Mouse (Mus musculus) lung, embryonic 16.5 days (tissue): ENCODE results near the gene Rtn4r. TPM values are rescaled to one million over a fixed set of nuclear protein-coding genes. Genes with fewer than 3 reads are reported as not detected.

Experiments used
- ATAC-seq: fragments of 200-750 bp; cut with Nextera tagmentation; 2 replicates; pipeline ENCODE4 v1.8.0; 2017; ENCODE audit warnings: low read depth, mild to moderate bottlenecking, moderate library complexity
- H3K27ac ChIP-seq: fragments of 300-500 bp; sonication (generic); 2 replicates; pipeline ENCODE4 v1.5.1; 2014; ENCODE audit warnings: mild to moderate bottlenecking, control low read depth, low read length
- H3K27me3 ChIP-seq: fragments of 300-500 bp; sonication (generic); 2 replicates; pipeline ENCODE4 v1.6.1; 2014; ENCODE audit warnings: low read depth, low read length, mixed read lengths; ENCODE audit not compliant: control insufficient read depth, insufficient read depth
- H3K36me3 ChIP-seq: fragments of 300-500 bp; sonication (generic); 2 replicates; pipeline ENCODE4 v1.6.1; 2014; ENCODE audit warnings: low read length; ENCODE audit not compliant: control insufficient read depth, insufficient read depth
- H3K4me1 ChIP-seq: fragments of 300-500 bp; sonication (generic); replicated peaks from 2 replicates; pipeline ENCODE4 v1.6.1; 2014; ENCODE audit warnings: low read length, mixed read lengths; ENCODE audit not compliant: control insufficient read depth, insufficient read depth
- H3K4me2 ChIP-seq: fragments of 300-500 bp; sonication (generic); 2 replicates; pipeline ENCODE4 v1.6.1; 2014; ENCODE audit warnings: low read depth, low read length, control low read depth
- H3K4me3 ChIP-seq: fragments of 300-500 bp; sonication (generic); 2 replicates; pipeline ENCODE4 v1.5.1; 2014; ENCODE audit warnings: mild to moderate bottlenecking, low read length, control low read depth
- H3K9ac ChIP-seq: fragments of 300-500 bp; sonication (generic); 2 replicates; pipeline ENCODE4 v1.6.1; 2014; ENCODE audit warnings: low read length, control low read depth
- H3K9me3 ChIP-seq: fragments of 300-500 bp; sonication (generic); 2 replicates; pipeline ENCODE4 v1.6.1; 2016; ENCODE audit warnings: low read length; ENCODE audit not compliant: control insufficient read depth
- WGBS: fragments of 180-500 bp; shearing (Covaris S2); extraction: QIAGEN DNeasy Blood & Tissue Kit; methylation state at CpG from one replicate; pipeline ENCODE4 v1.1.7; 2014; 5-methylcytosine and 5-hydroxymethylcytosine counted together
- polyA plus RNA-seq: library from polyadenylated mRNA; unstranded; fragments of >200 nt; fragmentation: Nextera tagmentation; extraction: Ambion mirVana; gene quantifications from 2 replicates; pipeline ENCODE4 v1.2.1, GENCODE M21; 2015

Gene Rtn4r
- polyA plus RNA-seq, 1 experiment from 2014 or later, result 0.35 TPM

- whole genome bisulfite sequencing, result 32% methylated on average over 5 of the region's 5 CpGs
- 0 out of 2 replicates have a peak overlapping the region, but pooled peaks have one; percentile 26 for H3K9ac ChIP-seq
- no peaks in the 10 kb centered on the region for H3K36me3 ChIP-seq
- no peak overlapping the region for H3K4me3 ChIP-seq
- H3K9me3 ChIP-seq, result peaks cover 7% of the 10 kb centered on the region
- no peak for ATAC-seq
- H3K4me2 ChIP-seq, result no peak overlapping the region
- no peak overlapping the region for H3K27ac ChIP-seq
- 0 out of 2 replicates have a peak, but pooled peaks cover 2% of the 10 kb centered on the region for H3K4me1 ChIP-seq
- no peaks in the 10 kb centered on the region for H3K27me3 ChIP-seq
Observed at GRCm38 (mm10) chr16:18096348-18096747, 31.1 kb upstream of the Rtn4r start.

GRCm38 (mm10) chr16:18102816-18103215 lies 24.6 kb upstream of the Rtn4r start:
- no peaks in the 10 kb centered on the region for H3K36me3 ChIP-seq
- H3K4me2 ChIP-seq, result no peak overlapping the region
- H3K4me3 ChIP-seq, result no peak overlapping the region
- H3K9me3 ChIP-seq, result no peaks in the 10 kb centered on the region
- 72% methylated on average over 4 of the region's 4 CpGs for WGBS
- H3K27ac ChIP-seq, result no peak overlapping the region
- no peak for ATAC-seq
- H3K4me1 ChIP-seq, result no peaks in the 10 kb centered on the region
- no peak overlapping the region for H3K9ac ChIP-seq
- H3K27me3 ChIP-seq, result no peaks in the 10 kb centered on the region

GRCm38 (mm10) chr16:18103366-18103765 lies 24.1 kb upstream of the Rtn4r start:
- Histone ChIP-seq H3K9me3 (no peaks in the 10 kb centered on the region), H3K4me2 (no peak overlapping the region), H3K9ac (no peak overlapping the region), H3K4me3 (no peak overlapping the region), H3K27ac (no peak overlapping the region), H3K4me1 (no peaks in the 10 kb centered on the region), H3K27me3 (no peaks in the 10 kb centered on the region), H3K36me3 (no peaks in the 10 kb centered on the region)
- 71% methylated on average over 1 of the region's 1 CpGs for WGBS
- ATAC-seq, result no peak

GRCm38 (mm10) chr16:18103808-18104207 lies 23.6 kb upstream of the Rtn4r start:
- WGBS, result 34% methylated on average over 6 of the region's 6 CpGs
- Histone ChIP-seq H3K27ac (no peak overlapping the region), H3K9me3 (no peaks in the 10 kb centered on the region), H3K27me3 (no peaks in the 10 kb centered on the region), H3K4me1 (no peaks in the 10 kb centered on the region), H3K4me3 (no peak overlapping the region), H3K36me3 (no peaks in the 10 kb centered on the region), H3K4me2 (no peak overlapping the region), H3K9ac (no peak overlapping the region)
- no peak for ATAC-seq

GRCm38 (mm10) chr16:18108221-18108966 lies 19.0 kb upstream of the Rtn4r start:
- ATAC-seq, result peak; percentile 54; the same call in 1 of the 2 replicates
- Histone ChIP-seq H3K27me3 (no peaks in the 10 kb centered on the region), H3K36me3 (no peaks in the 10 kb centered on the region), H3K27ac (no peak overlapping the region), H3K4me1 (no peaks in the 10 kb centered on the region), H3K4me2 (no peak overlapping the region), H3K9me3 (peaks cover 8% of the 10 kb centered on the region; the same call in 1 of the 2 replicates), H3K9ac (no peak overlapping the region), H3K4me3 (no peak overlapping the region)
- 53% methylated on average over 5 of the region's 5 CpGs for WGBS

GRCm38 (mm10) chr16:18111042-18111441 lies 16.4 kb upstream of the Rtn4r start:
- no peak overlapping the region for H3K4me3 ChIP-seq
- no peaks in the 10 kb centered on the region for H3K27me3 ChIP-seq
- no peak for ATAC-seq
- H3K9me3 ChIP-seq, result peaks cover 8% of the 10 kb centered on the region; the same call in 1 of the 2 replicates
- H3K4me2 ChIP-seq, result no peak overlapping the region
- H3K36me3 ChIP-seq, result no peaks in the 10 kb centered on the region
- H3K9ac ChIP-seq, result no peak overlapping the region
- WGBS, result 81% methylated on average over 7 of the region's 7 CpGs
- H3K4me1 ChIP-seq, result no peaks in the 10 kb centered on the region
- no peak overlapping the region for H3K27ac ChIP-seq

- Histone ChIP-seq H3K9me3 (no peaks in the 10 kb centered on the region), H3K4me2 (no peak overlapping the region), H3K4me1 (no peaks in the 10 kb centered on the region), H3K9ac (no peak overlapping the region), H3K27me3 (no peaks in the 10 kb centered on the region), H3K27ac (no peak overlapping the region), H3K4me3 (no peak overlapping the region), H3K36me3 (no peaks in the 10 kb centered on the region)
- 81% methylated on average over 4 of the region's 4 CpGs for WGBS
- no peak for ATAC-seq
Observed at GRCm38 (mm10) chr16:18116467-18116866, 11.0 kb upstream of the Rtn4r start.

- H3K4me3 ChIP-seq, result no peak overlapping the region
- H3K27ac ChIP-seq, result no peak overlapping the region
- H3K4me1 ChIP-seq, result no peaks in the 10 kb centered on the region
- WGBS, result 42% methylated on average over 3 of the region's 3 CpGs
- H3K4me2 ChIP-seq, result no peak overlapping the region
- H3K27me3 ChIP-seq, result no peaks in the 10 kb centered on the region
- H3K9ac ChIP-seq, result no peak overlapping the region
- ATAC-seq, result no peak
- no peaks in the 10 kb centered on the region for H3K9me3 ChIP-seq
- H3K36me3 ChIP-seq, result no peaks in the 10 kb centered on the region
Observed at GRCm38 (mm10) chr16:18118285-18118684, 9.2 kb upstream of the Rtn4r start.

GRCm38 (mm10) chr16:18119031-18119730 lies 8.3 kb upstream of the Rtn4r start:
- Histone ChIP-seq H3K9me3 (no peaks in the 10 kb centered on the region), H3K4me3 (no peak overlapping the region), H3K4me2 (no peak overlapping the region), H3K9ac (no peak overlapping the region), H3K4me1 (no peaks in the 10 kb centered on the region), H3K27ac (no peak overlapping the region), H3K27me3 (no peaks in the 10 kb centered on the region; the same call in 1 of the 2 replicates), H3K36me3 (no peaks in the 10 kb centered on the region)
- ATAC-seq, result peak; percentile 57; the same call in 1 of the 2 replicates
- WGBS, result 24% methylated on average over 8 of the region's 8 CpGs
